Comparison of ENCODE assay signal across 8 mouse cellular contexts in genomic region chr5:73007582-73007959, GRCm38 (mm10). TPM values are rescaled to one million over a fixed set of nuclear protein-coding genes. Genes with fewer than 3 reads are reported as not detected.
A peak's percentile ranks its signal among the peaks of the same experiment; 100 is the strongest.
DNase-seq lines count a peak whose midpoint lies in the region; ATAC-seq and TF ChIP-seq lines count a peak whose summit lies in the region.
"Had no signal": no experiment of that assay in that cellular context is flagged by ENCODE, and none has a peak within 500 bp of the region (broad histone marks: within the 10 kb centered on the region; RNA-seq: fewer than 3 reads in every experiment).

No protein-coding gene starts in this region.

- no peak overlapping the region for H3K4me2 ChIP-seq in lung, embryonic 14.5 days
- peak overlapping the region; percentile 80 for H3K4me2 ChIP-seq in forebrain, embryonic 15.5 days (replicated peaks)
- peak overlapping the region; percentile 66 for H3K4me2 ChIP-seq in intestine, postnatal 0 days (replicated peaks; ENCODE audit: low read depth)
- H3K4me2 ChIP-seq in neural tube, embryonic 15.5 days = peak overlapping the region; percentile 77

- no peak overlapping the region for H3K9ac ChIP-seq in lung, embryonic 14.5 days
- H3K9ac ChIP-seq in forebrain, embryonic 15.5 days (replicated peaks) = no peak overlapping the region; the same call in 1 of the 2 replicates
- H3K9ac ChIP-seq in intestine, postnatal 0 days (ENCODE audit: low read depth, low read length) = no peak overlapping the region
- no peak overlapping the region for H3K9ac ChIP-seq in neural tube, embryonic 15.5 days (replicated peaks)

- H3K4me3 ChIP-seq in lung, embryonic 14.5 days (ENCODE audit: low read depth, low read length) = peak overlapping the region; percentile 41; the same call in 1 of the 2 replicates
- peak overlapping the region; percentile 50 for H3K4me3 ChIP-seq in forebrain, embryonic 15.5 days
- H3K4me3 ChIP-seq in intestine, postnatal 0 days (ENCODE audit: low read depth, low read length) = peak overlapping the region; percentile 43
- peak overlapping the region; percentile 47 for H3K4me3 ChIP-seq in neural tube, embryonic 15.5 days (replicated peaks)

- no peaks in the 10 kb centered on the region for H3K4me1 ChIP-seq in lung, embryonic 14.5 days (ENCODE audit: insufficient read depth)
- H3K4me1 ChIP-seq in forebrain, embryonic 15.5 days = peaks cover 10% of the 10 kb centered on the region; the same call in 1 of the 2 replicates
- H3K4me1 ChIP-seq in intestine, postnatal 0 days (replicated peaks; ENCODE audit: control insufficient read depth, insufficient read depth, low read length) = no peaks in the 10 kb centered on the region
- H3K4me1 ChIP-seq in neural tube, embryonic 15.5 days = peaks cover 9% of the 10 kb centered on the region

- no peak overlapping the region for H3K27ac ChIP-seq in lung, embryonic 14.5 days (ENCODE audit: low read depth)
- H3K27ac ChIP-seq in forebrain, embryonic 15.5 days (replicated peaks) = no peak overlapping the region
- H3K27ac ChIP-seq in intestine, postnatal 0 days (ENCODE audit: low read depth, low read length) = no peak overlapping the region
- no peak overlapping the region for H3K27ac ChIP-seq in neural tube, embryonic 15.5 days (replicated peaks)

- H3K9me3 ChIP-seq in lung, embryonic 14.5 days (ENCODE audit: low read depth, low read length) = no peaks in the 10 kb centered on the region
- no peaks in the 10 kb centered on the region for H3K9me3 ChIP-seq in forebrain, embryonic 15.5 days
- no peaks in the 10 kb centered on the region for H3K9me3 ChIP-seq in intestine, postnatal 0 days (ENCODE audit: control insufficient read depth)
- no peaks in the 10 kb centered on the region for H3K9me3 ChIP-seq in neural tube, embryonic 15.5 days (replicated peaks)

- no peak for DNase-seq in lung, embryonic 14.5 days
- no peak for DNase-seq in lung, postnatal 14 days
- no peak for DNase-seq in T-cell, adult 2 months (ENCODE audit: low spot score)

- H3K27me3 ChIP-seq in lung, embryonic 14.5 days (ENCODE audit: insufficient read depth, low read length) = peaks cover 28% of the 10 kb centered on the region
- H3K27me3 ChIP-seq in forebrain, embryonic 15.5 days = peaks cover 5% of the 10 kb centered on the region; the same call in 1 of the 2 replicates
- peaks cover 13% of the 10 kb centered on the region for H3K27me3 ChIP-seq in intestine, postnatal 0 days (replicated peaks; ENCODE audit: control insufficient read depth, insufficient read depth, low read length)
- peaks cover 10% of the 10 kb centered on the region; the same call in 1 of the 2 replicates for H3K27me3 ChIP-seq in neural tube, embryonic 15.5 days (replicated peaks)

- H3K36me3 ChIP-seq in lung, embryonic 14.5 days (ENCODE audit: insufficient read depth) = no peaks in the 10 kb centered on the region
- H3K36me3 ChIP-seq in forebrain, embryonic 15.5 days = no peaks in the 10 kb centered on the region
- no peaks in the 10 kb centered on the region for H3K36me3 ChIP-seq in intestine, postnatal 0 days (ENCODE audit: control insufficient read depth, insufficient read depth)
- no peaks in the 10 kb centered on the region for H3K36me3 ChIP-seq in neural tube, embryonic 15.5 days

- no peak for ATAC-seq in lung, embryonic 14.5 days (ENCODE audit: insufficient read depth)
- ATAC-seq in forebrain, embryonic 15.5 days (replicated peaks) = no peak; the same call in 1 of the 2 replicates
- no peak for ATAC-seq in intestine, postnatal 0 days
- ATAC-seq in neural tube, embryonic 15.5 days (ENCODE audit: low FRiP score) = 0 out of 2 replicates have a peak, but pooled peaks have one; percentile 10
- no peak for ATAC-seq in erythroid progenitor cell, adult 5-6 weeks (replicated peaks; ENCODE audit: low FRiP score, poor library complexity, severe bottlenecking)

- no peak for TF ChIP-seq CTCF in lung, embryonic 14.5 days (IDR thresholded peaks at IDR 0.05; ENCODE audit: low read depth)
- no peak for TF ChIP-seq CTCF in intestine, postnatal 0 days (IDR thresholded peaks at IDR 0.05; ENCODE audit: low read depth)

- 40% methylated on average over 5 of the region's 5 CpGs for WGBS in lung, embryonic 14.5 days
- 43% methylated on average over 5 of the region's 5 CpGs for WGBS in forebrain, embryonic 15.5 days
- 44% methylated on average over 5 of the region's 5 CpGs for WGBS in intestine, postnatal 0 days
- WGBS in neural tube, embryonic 15.5 days = 37% methylated on average over 5 of the region's 5 CpGs

RNA-seq across cellular contexts. Expression of gene Slc10a4, which starts 0.9 kb away (rescaled TPM):
- 0.28 and 0.80 TPM in 2 replicates for polyA plus RNA-seq in lung, embryonic 14.5 days (2014; fragmentation: Nextera tagmentation; extraction: Ambion mirVana)
- 15.6 and 18.5 TPM in 2 replicates for polyA plus RNA-seq in forebrain, embryonic 15.5 days (2015; fragmentation: Nextera tagmentation; extraction: Ambion mirVana)
- 5.1 and 6.3 TPM in 2 replicates for polyA plus RNA-seq in intestine, postnatal 0 days (2015; fragmentation: Nextera tagmentation; extraction: Ambion mirVana)
- polyA plus RNA-seq in neural tube, embryonic 15.5 days (2015; fragmentation: Nextera tagmentation; extraction: Ambion mirVana) = 34.4 and 42.5 TPM in 2 replicates
- not detected in 2 replicates for total RNA-seq in erythroid progenitor cell, adult 5-6 weeks (2015; ENCODE audit: low replicate concordance)
- total RNA-seq in erythroid progenitor cell, adult 5-6 weeks (2017; ENCODE audit: low replicate concordance) = not detected in 2 replicates
- total RNA-seq: liver, adult 2 months had no signal
- polyA plus RNA-seq: liver, adult 2 months had no signal

RNA-seq across cellular contexts. Expression of gene Gm10135, which starts 33.1 kb away (rescaled TPM):
- polyA plus RNA-seq in lung, embryonic 14.5 days (2014; fragmentation: Nextera tagmentation; extraction: Ambion mirVana) = not detected in 2 replicates
- polyA plus RNA-seq in forebrain, embryonic 15.5 days (2015; fragmentation: Nextera tagmentation; extraction: Ambion mirVana) = not detected in 2 replicates
- polyA plus RNA-seq in intestine, postnatal 0 days (2015; fragmentation: Nextera tagmentation; extraction: Ambion mirVana) = not detected in 2 replicates
- not detected in 2 replicates for polyA plus RNA-seq in neural tube, embryonic 15.5 days (2015; fragmentation: Nextera tagmentation; extraction: Ambion mirVana)
- not detected in 2 replicates for total RNA-seq in erythroid progenitor cell, adult 5-6 weeks (2015; ENCODE audit: low replicate concordance)
- total RNA-seq in erythroid progenitor cell, adult 5-6 weeks (2017; ENCODE audit: low replicate concordance) = not detected in 2 replicates
- total RNA-seq: liver, adult 2 months had no signal
- polyA plus RNA-seq: liver, adult 2 months had no signal
